1 mouse cellular context compared by ENCODE assay signal in genomic region chr8:4275275-4276110, GRCm38 (mm10).
TF ChIP-seq lines count a peak whose summit lies in the region.

Gene Timm44, minus strand, starts transcription at chr8:4275913.

TF ChIP-seq in CH12.LX, 34 proteins besides CTCF, POLR2A, EP300 and RAD21 (continued from another document):
- peak; percentile 67 for TF ChIP-seq USF2 (conservative IDR thresholded peaks at IDR 0.05; ENCODE audit: low read depth, low read length)
- TF ChIP-seq ZNF384 (IDR thresholded peaks at IDR 0.05; ENCODE audit: low read depth, low read length): no peak
- peak; percentile 99 for TF ChIP-seq MAZ (IDR thresholded peaks at IDR 0.05; ENCODE audit: low read depth, low read length)
- peak; percentile 79 for TF ChIP-seq NELFE (IDR thresholded peaks at IDR 0.05; ENCODE audit: low read depth, low read length)
- TF ChIP-seq GABPA (IDR thresholded peaks at IDR 0.05; ENCODE audit: insufficient replicate concordance, low read depth, low read length): peak; percentile 42; the same call in 1 of the 2 replicates
- no peak for TF ChIP-seq ZKSCAN1 (IDR thresholded peaks at IDR 0.05; ENCODE audit: borderline replicate concordance, low read depth, low read length)
- TF ChIP-seq IRF4 (IDR thresholded peaks at IDR 0.05; ENCODE audit: low read depth, low read length): peak; percentile 63
- peak; percentile 79 for TF ChIP-seq USF1 (IDR thresholded peaks at IDR 0.05; ENCODE audit: low read depth, low read length)
- no peak for TF ChIP-seq PAX5 (IDR thresholded peaks at IDR 0.05; ENCODE audit: low read length)
- peak; percentile 36; the same call in 1 of the 2 replicates for TF ChIP-seq ETS1 (conservative IDR thresholded peaks at IDR 0.05; ENCODE audit: low read depth, low read length)
- TF ChIP-seq CHD2 (IDR thresholded peaks at IDR 0.05; ENCODE audit: low read length): peak; percentile 35; the same call in 1 of the 2 replicates
TF ChIP-seq in CH12.LX: peak in this region for 21.
